Mouse (Mus musculus): Measurements from ENCODE around the gene Ajm1. TPM values are rescaled to one million over a fixed set of nuclear protein-coding genes. Genes with fewer than 3 reads are reported as not detected.

Ajm1 gene
- total RNA-seq (2021): not detected
- long read RNA-seq, experiment 1, full-length matches to known transcripts: 1 of 1 reads
- long read RNA-seq, experiment 1, partial matches to known transcripts: 0 of 1 reads
- long read RNA-seq, experiment 1, other reads (novel, unspliced or antisense): 0 of 1 reads
- long read RNA-seq, experiment 2: 0 reads

- peak; percentile 62 for DNase-seq (ENCODE audit: low spot score)
These were observed at the start of gene Ajm1 for GRCm38 (mm10) chr2:25581294-25581864. Gene Ajm1, minus strand, starts transcription at chr2:25581757.

GRCm38 (mm10) chr2:25628738-25629137, 47.2 kb upstream of the Ajm1 start:
- DNase-seq (ENCODE audit: low spot score): no peak

- DNase-seq (ENCODE audit: low spot score): no peak
These were observed 46.3 kb upstream of the Ajm1 start, which contains the start of gene Fcna for GRCm38 (mm10) chr2:25627811-25628210. Gene Fcna, minus strand, starts transcription at chr2:25628030.

- no peak for DNase-seq (ENCODE audit: low spot score)
These were observed 44.4 kb upstream of the Ajm1 start for GRCm38 (mm10) chr2:25625986-25626385.

GRCm38 (mm10) chr2:25621229-25622200, 40.0 kb upstream of the Ajm1 start, which contains the start of gene Tmem141:
Gene Tmem141, minus strand, starts transcription at chr2:25622005.
- DNase-seq (ENCODE audit: low spot score): peak; percentile 90

GRCm38 (mm10) chr2:25620852-25621228, 39.3 kb upstream of the Ajm1 start:
- no peak for DNase-seq (ENCODE audit: low spot score)

GRCm38 (mm10) chr2:25620386-25620785, 38.8 kb upstream of the Ajm1 start:
- no peak for DNase-seq (ENCODE audit: low spot score)

GRCm38 (mm10) chr2:25617578-25617977, 36.0 kb upstream of the Ajm1 start, which contains the start of gene Ccdc183:
Gene Ccdc183, minus strand, starts transcription at chr2:25617678.
- no peak for DNase-seq (ENCODE audit: low spot score)

- no peak for DNase-seq (ENCODE audit: low spot score)
These were observed 34.8 kb upstream of the Ajm1 start for GRCm38 (mm10) chr2:25616398-25616797.

GRCm38 (mm10) chr2:25608671-25609070, 27.1 kb upstream of the Ajm1 start:
- DNase-seq (ENCODE audit: low spot score): no peak

- DNase-seq (ENCODE audit: low spot score): peak; percentile 87
These were observed 26.4 kb upstream of the Ajm1 start, which contains the start of gene Rabl6 for GRCm38 (mm10) chr2:25607761-25608622. Gene Rabl6, minus strand, starts transcription at chr2:25608521.

GRCm38 (mm10) chr2:25602526-25602925, 21.0 kb upstream of the Ajm1 start:
- DNase-seq (ENCODE audit: low spot score): no peak

GRCm38 (mm10) chr2:25600037-25600436, 18.5 kb upstream of the Ajm1 start:
- DNase-seq (ENCODE audit: low spot score): no peak

GRCm38 (mm10) chr2:25598749-25599148, 17.2 kb upstream of the Ajm1 start:
- DNase-seq (ENCODE audit: low spot score): no peak

GRCm38 (mm10) chr2:25596765-25597510, 15.4 kb upstream of the Ajm1 start:
- no peak for DNase-seq (ENCODE audit: low spot score)

- DNase-seq (ENCODE audit: low spot score): peak; percentile 56
These were observed 10.3 kb upstream of the Ajm1 start for GRCm38 (mm10) chr2:25591863-25592262.

GRCm38 (mm10) chr2:25588227-25588907, 6.8 kb upstream of the Ajm1 start:
- no peak for DNase-seq (ENCODE audit: low spot score)

- no peak for DNase-seq (ENCODE audit: low spot score)
These were observed 5.7 kb upstream of the Ajm1 start for GRCm38 (mm10) chr2:25587290-25587689.

GRCm38 (mm10) chr2:25585601-25586000, 4.0 kb upstream of the Ajm1 start:
- DNase-seq (ENCODE audit: low spot score): no peak

GRCm38 (mm10) chr2:25584856-25585255, 3.3 kb upstream of the Ajm1 start:
- no peak for DNase-seq (ENCODE audit: low spot score)
